Mouse (Mus musculus) kidney, adult 2 months (tissue): ENCODE results near the gene Micu2. TPM values are rescaled to one million over a fixed set of nuclear protein-coding genes. Genes with fewer than 3 reads are reported as not detected.

ENCODE experiments used
- DNase-seq: peaks from one replicate; pipeline ENCODE4 v3.0.0; 2021
- H3K27ac ChIP-seq: fragments of 200-500 bp; 2 replicates; pipeline ENCODE4 v1.5.1; 2012; ENCODE audit warnings: low read depth, low read length, control low read depth, inconsistent platforms; ENCODE audit not compliant: insufficient read depth
- H3K27me3 ChIP-seq: fragments of 200-500 bp; replicated peaks from 2 replicates; pipeline ENCODE4 v1.6.1; 2012; ENCODE audit warnings: mild to moderate bottlenecking, moderate library complexity, low read length, inconsistent platforms; ENCODE audit not compliant: control insufficient read depth, insufficient read depth
- H3K36me3 ChIP-seq: fragments of 200-500 bp; 2 replicates; pipeline ENCODE4 v1.6.1; 2012; ENCODE audit warnings: mild to moderate bottlenecking, moderate library complexity, low read length, inconsistent platforms; ENCODE audit not compliant: control insufficient read depth, insufficient read depth
- H3K4me1 ChIP-seq: fragments of 200-500 bp; 2 replicates; pipeline ENCODE4 v1.6.1; 2011; ENCODE audit warnings: low read length; ENCODE audit not compliant: control insufficient read depth, insufficient read depth
- H3K4me3 ChIP-seq: fragments of 200-500 bp; 2 replicates; pipeline ENCODE4 v1.5.1; 2011; ENCODE audit warnings: mild to moderate bottlenecking, low read depth, low read length, control low read depth; ENCODE audit not compliant: insufficient read depth
- CTCF ChIP-seq: fragments of 200-500 bp; conservative IDR thresholded peaks from 2 replicates; pipeline ENCODE4 v1.5.1; 2011; ENCODE audit warnings: low read depth, mild to moderate bottlenecking, control low read depth, low read length, moderate library complexity, mixed read lengths; ENCODE audit not compliant: insufficient read depth, insufficient read length
- POLR2A ChIP-seq: fragments of 200-500 bp; IDR thresholded peaks from one replicate; pipeline ENCODE4 v1.6.1; 2011; ENCODE audit warnings: low read depth, low read length, control low read depth
- WGBS: fragments of 180-500 bp; shearing (Covaris S2); methylation state at CpG from one replicate; pipeline ENCODE4 v1.1.7; 2018; 5-methylcytosine and 5-hydroxymethylcytosine counted together
- polyA plus RNA-seq: library from polyadenylated mRNA; depleted of rRNA; stranded (reverse); fragments of >200 nt; gene quantifications from 2 replicates; pipeline ENCODE4 v1.2.3, GENCODE M21; 2012

Gene Micu2
- polyA plus RNA-seq, 1 experiment = 24.8 TPM

- no peak overlapping the region for H3K27ac ChIP-seq
- no peaks in the 10 kb centered on the region for H3K27me3 ChIP-seq
- no peak for DNase-seq
- TF ChIP-seq POLR2A = no peak
- TF ChIP-seq CTCF = no peak
- peaks cover 6% of the 10 kb centered on the region; the same call in 1 of the 2 replicates for H3K4me1 ChIP-seq
- H3K4me3 ChIP-seq = no peak overlapping the region
- H3K36me3 ChIP-seq = no peaks in the 10 kb centered on the region
- WGBS = 63% methylated on average over 14 of the region's 14 CpGs
Observed at GRCm38 (mm10) chr14:57981720-57982418, 17.2 kb downstream of the Micu2 start.

- Histone ChIP-seq H3K4me1 (peaks cover 6% of the 10 kb centered on the region; the same call in 1 of the 2 replicates), H3K27me3 (no peaks in the 10 kb centered on the region), H3K27ac (no peak overlapping the region), H3K36me3 (no peaks in the 10 kb centered on the region), H3K4me3 (no peak overlapping the region)
- 58% methylated on average over 8 of the region's 8 CpGs for WGBS
- TF ChIP-seq CTCF (no peak), POLR2A (no peak)
- DNase-seq = no peak
Observed at GRCm38 (mm10) chr14:57980776-57981175, 18.3 kb downstream of the Micu2 start.

- TF ChIP-seq CTCF (no peak), POLR2A (no peak)
- Histone ChIP-seq H3K36me3 (no peaks in the 10 kb centered on the region), H3K27ac (no peak overlapping the region), H3K4me1 (peaks cover 6% of the 10 kb centered on the region; the same call in 1 of the 2 replicates), H3K4me3 (no peak overlapping the region), H3K27me3 (no peaks in the 10 kb centered on the region)
- DNase-seq = no peak
- 26% methylated on average over 3 of the region's 3 CpGs for WGBS
Observed at GRCm38 (mm10) chr14:57980179-57980578, 18.9 kb downstream of the Micu2 start.

- no peak overlapping the region for H3K27ac ChIP-seq
- H3K4me3 ChIP-seq = no peak overlapping the region
- 48% methylated on average over 5 of the region's 5 CpGs for WGBS
- TF ChIP-seq POLR2A = no peak
- TF ChIP-seq CTCF = no peak
- H3K36me3 ChIP-seq = no peaks in the 10 kb centered on the region
- DNase-seq = no peak
- H3K4me1 ChIP-seq = peaks cover 6% of the 10 kb centered on the region; the same call in 1 of the 2 replicates
- H3K27me3 ChIP-seq = no peaks in the 10 kb centered on the region
Observed at GRCm38 (mm10) chr14:57978144-57978543, 20.9 kb downstream of the Micu2 start.

GRCm38 (mm10) chr14:57975656-57976055, 23.4 kb downstream of the Micu2 start:
- Histone ChIP-seq H3K36me3 (no peaks in the 10 kb centered on the region), H3K27ac (no peak overlapping the region), H3K4me3 (no peak overlapping the region), H3K4me1 (0 out of 2 replicates have a peak, but pooled peaks cover under 1% of the 10 kb centered on the region), H3K27me3 (no peaks in the 10 kb centered on the region)
- no peak for DNase-seq
- 86% methylated on average over 6 of the region's 6 CpGs for whole genome bisulfite sequencing
- no peak for TF ChIP-seq CTCF
- no peak for TF ChIP-seq POLR2A

- no peaks in the 10 kb centered on the region for H3K36me3 ChIP-seq
- H3K27me3 ChIP-seq = no peaks in the 10 kb centered on the region
- no peak overlapping the region for H3K4me3 ChIP-seq
- H3K4me1 ChIP-seq = no peaks in the 10 kb centered on the region
- WGBS = 74% methylated on average over 12 of the region's 12 CpGs
- no peak overlapping the region for H3K27ac ChIP-seq
- DNase-seq = no peak
- TF ChIP-seq POLR2A (no peak), CTCF (no peak)
Observed at GRCm38 (mm10) chr14:57971986-57972525, 27.0 kb downstream of the Micu2 start.

- TF ChIP-seq POLR2A = no peak
- no peak for TF ChIP-seq CTCF
- H3K27ac ChIP-seq = no peak overlapping the region
- no peaks in the 10 kb centered on the region for H3K27me3 ChIP-seq
- no peak for DNase-seq
- no peak overlapping the region for H3K4me3 ChIP-seq
- WGBS = 71% methylated on average over 6 of the region's 6 CpGs
- no peaks in the 10 kb centered on the region for H3K36me3 ChIP-seq
- H3K4me1 ChIP-seq = 0 out of 2 replicates have a peak, but pooled peaks cover 2% of the 10 kb centered on the region
Observed at GRCm38 (mm10) chr14:57968873-57969272, 30.2 kb downstream of the Micu2 start.
